ENCODE assay signal across 10 mouse cellular contexts in the genomic region with DNA sequence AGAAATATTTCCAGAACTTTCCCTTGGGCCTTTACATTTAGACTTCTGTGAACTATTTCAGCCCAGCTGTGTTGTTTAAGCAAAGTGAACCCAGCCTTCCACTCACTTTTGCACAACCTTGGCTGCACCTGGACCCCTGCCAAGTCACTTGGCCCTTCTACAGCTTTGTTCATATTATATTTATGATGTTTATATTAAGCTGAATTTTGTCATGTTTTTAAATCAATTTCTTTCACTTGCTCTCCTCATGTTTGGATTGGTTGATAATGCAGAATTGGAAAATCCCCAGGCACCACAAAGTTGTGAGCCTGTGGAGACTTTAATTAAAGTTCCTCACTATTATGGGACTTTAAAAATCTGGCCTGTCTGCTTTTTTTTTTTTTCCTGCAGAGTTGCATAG. TPM values are rescaled to one million over a fixed set of nuclear protein-coding genes. Genes with fewer than 3 reads are reported as not detected.
DNase-seq lines count a peak whose midpoint lies in the region; ATAC-seq lines count a peak whose summit lies in the region.
"Had no signal": no experiment of that assay in that cellular context is flagged by ENCODE, and none has a peak within 500 bp of the region (broad histone marks: within the 10 kb centered on the region; RNA-seq: fewer than 3 reads in every experiment).

No protein-coding gene starts in this region.

- no peak for ATAC-seq in inflammation-experienced regulatory T-cells, adult 6 months

- DNase-seq in adrenal gland, adult (ENCODE audit: inconsistent age in 2 of 2, low spot score in 1 of 2) = peak; percentile 4 to 47
- no peak for DNase-seq in adrenal gland, adult 8-10 months
- peak; percentile 56 for DNase-seq in kidney, postnatal 10 days
- DNase-seq in kidney, adult 9 months = no peak
- peak; percentile 21 for DNase-seq in NIH3T3 (ENCODE audit: low read depth)
- DNase-seq in kidney, postnatal 14 days = peak; percentile 11
- no peak for DNase-seq in spleen, postnatal 10 days (ENCODE audit: low spot score in 2 of 2)
- DNase-seq: gastrocnemius, adult 2 months; lung, postnatal 10 days had no signal

RNA-seq across cellular contexts. Expression of gene Olfm4, which starts 32.2 kb away (rescaled TPM):
- not detected for total RNA-seq in adrenal gland, adult 8-10 months (2022)
- not detected for polyA plus RNA-seq in inflammation-experienced regulatory T-cells, adult 6 months (2017; shearing (Covaris generic))
- total RNA-seq: gastrocnemius, adult 2 months had no signal

Comparison
In these comparisons a context has a peak if more than half of its experiments do, and no peak if none do; other contexts are left out.
1. DNase-seq: peak in adrenal gland, adult (2 of 2), kidney, postnatal 10 days (single experiment), NIH3T3 (single experiment) and kidney, postnatal 14 days (single experiment); none in adrenal gland, adult 8-10 months (single experiment), kidney, adult 9 months (single experiment) and spleen, postnatal 10 days (0 of 2).